Mouse (Mus musculus): ENCODE results near the gene Gm2431. TPM values are rescaled to one million over a fixed set of nuclear protein-coding genes. Genes with fewer than 3 reads are reported as not detected.
A peak's percentile ranks its signal among the peaks of the same experiment; 100 is the strongest.
"Not testable (repeated sequence)": the region's sequence is repeated elsewhere in the genome, so short reads cannot be mapped to it uniquely, and the experiment has no call there.

Gene Gm2431
- not detected in 2 replicates for total RNA-seq (2015)
- not detected in 2 replicates for total RNA-seq (2017)

GRCm38 (mm10) chr7:142258254-142258653 lies at the start of gene Gm2431:
Gene Gm2431 (minus strand): TSS chr7:142258354.
- not testable (repeated sequence) for ATAC-seq (replicated peaks; ENCODE audit: poor library complexity)

GRCm38 (mm10) chr7:142303929-142304328 lies 45.8 kb upstream of the Gm2431 start:
- not testable (repeated sequence) for ATAC-seq (replicated peaks; ENCODE audit: poor library complexity)

GRCm38 (mm10) chr7:142303249-142303648 lies 45.1 kb upstream of the Gm2431 start, which contains the start of gene Krtap5-4:
Gene Krtap5-4 (plus strand): TSS chr7:142303549.
- ATAC-seq (replicated peaks; ENCODE audit: poor library complexity): no peak

GRCm38 (mm10) chr7:142297018-142297417 lies 38.9 kb upstream of the Gm2431 start, which contains the start of gene Krtap5-1:
Gene Krtap5-1 (minus strand): TSS chr7:142297118.
- ATAC-seq (replicated peaks; ENCODE audit: poor library complexity): not testable (repeated sequence)

GRCm38 (mm10) chr7:142296108-142296507 lies 38.0 kb upstream of the Gm2431 start:
- ATAC-seq (replicated peaks; ENCODE audit: poor library complexity): not testable (repeated sequence)

GRCm38 (mm10) chr7:142295418-142295817 lies 37.3 kb upstream of the Gm2431 start:
- ATAC-seq (replicated peaks; ENCODE audit: poor library complexity): no peak

GRCm38 (mm10) chr7:142293851-142294250 lies 35.7 kb upstream of the Gm2431 start:
- ATAC-seq (replicated peaks; ENCODE audit: poor library complexity): peak; percentile 86

- not testable (repeated sequence) for ATAC-seq (replicated peaks; ENCODE audit: poor library complexity)
These were observed 27.9 kb upstream of the Gm2431 start for GRCm38 (mm10) chr7:142285910-142286612.

- peak; percentile 37 for ATAC-seq (replicated peaks; ENCODE audit: poor library complexity)
These were observed 27.1 kb upstream of the Gm2431 start for GRCm38 (mm10) chr7:142285130-142285835.

- ATAC-seq (replicated peaks; ENCODE audit: poor library complexity): peak; percentile 71
These were observed 26.5 kb upstream of the Gm2431 start for GRCm38 (mm10) chr7:142284615-142285080.

GRCm38 (mm10) chr7:142284023-142284591 lies 26.0 kb upstream of the Gm2431 start:
- peak; percentile 82 for ATAC-seq (replicated peaks; ENCODE audit: poor library complexity)

GRCm38 (mm10) chr7:142282847-142283246 lies 24.7 kb upstream of the Gm2431 start:
- not testable (repeated sequence) for ATAC-seq (replicated peaks; ENCODE audit: poor library complexity)

GRCm38 (mm10) chr7:142279291-142279690 lies 21.1 kb upstream of the Gm2431 start:
- ATAC-seq (replicated peaks; ENCODE audit: poor library complexity): not testable (repeated sequence)

GRCm38 (mm10) chr7:142278183-142278582 lies 20.0 kb upstream of the Gm2431 start:
- ATAC-seq (replicated peaks; ENCODE audit: poor library complexity): peak; percentile 96

- ATAC-seq (replicated peaks; ENCODE audit: poor library complexity): not testable (repeated sequence)
These were observed 16.1 kb upstream of the Gm2431 start, which contains the start of gene Gm4559 for GRCm38 (mm10) chr7:142274263-142274662. Gene Gm4559 (minus strand): TSS chr7:142274363.

- ATAC-seq (replicated peaks; ENCODE audit: poor library complexity): peak; percentile 85
These were observed 2.6 kb downstream of the Gm2431 start for GRCm38 (mm10) chr7:142255517-142255916.

- peak; percentile 61; the same call in 1 of the 2 replicates for ATAC-seq (replicated peaks; ENCODE audit: poor library complexity)
These were observed 8.3 kb downstream of the Gm2431 start for GRCm38 (mm10) chr7:142249824-142250223.

- ATAC-seq (replicated peaks; ENCODE audit: poor library complexity): no peak
These were observed 17.2 kb downstream of the Gm2431 start, which contains the start of gene Gm40460 for GRCm38 (mm10) chr7:142240978-142241377. Gene Gm40460 (minus strand): TSS chr7:142241078.

GRCm38 (mm10) chr7:142231540-142231939 lies 26.6 kb downstream of the Gm2431 start:
- ATAC-seq (replicated peaks; ENCODE audit: poor library complexity): no peak

- ATAC-seq (replicated peaks; ENCODE audit: poor library complexity): not testable (repeated sequence)
These were observed 28.3 kb downstream of the Gm2431 start, which contains the start of gene Krtap5-5 for GRCm38 (mm10) chr7:142229871-142230270. Gene Krtap5-5 (minus strand): TSS chr7:142229971.

GRCm38 (mm10) chr7:142224518-142224917 lies 33.6 kb downstream of the Gm2431 start:
- no peak for ATAC-seq (replicated peaks; ENCODE audit: poor library complexity)
